Mouse (Mus musculus) thymus, adult 2 months (tissue): ENCODE measurements around the gene Plxna1. TPM values are rescaled to one million over a fixed set of nuclear protein-coding genes. Genes with fewer than 3 reads are reported as not detected.

Experiments
- DNase-seq: peaks from one replicate; pipeline ENCODE4 v3.0.0; 2021
- H3K27ac ChIP-seq: fragments of 200-500 bp; 2 replicates; pipeline ENCODE4 v1.5.1; 2012; ENCODE audit warnings: low read length, control low read depth; ENCODE audit not compliant: control insufficient read depth, insufficient read depth
- H3K27me3 ChIP-seq: fragments of 200-500 bp; 2 replicates; pipeline ENCODE4 v1.6.1; 2012; ENCODE audit warnings: mild to moderate bottlenecking, low read length, moderate library complexity, mixed read lengths; ENCODE audit not compliant: control insufficient read depth, insufficient read depth
- H3K36me3 ChIP-seq: fragments of 200-500 bp; 2 replicates; pipeline ENCODE4 v1.6.1; 2012; ENCODE audit warnings: mild to moderate bottlenecking, low read length, moderate library complexity; ENCODE audit not compliant: control insufficient read depth, insufficient read depth
- H3K4me1 ChIP-seq: fragments of 200-500 bp; replicated peaks from 2 replicates; pipeline ENCODE4 v1.6.1; 2012; ENCODE audit warnings: low read length; ENCODE audit not compliant: control insufficient read depth, insufficient read depth
- H3K4me3 ChIP-seq: fragments of 200-500 bp; 2 replicates; pipeline ENCODE4 v1.5.1; 2012; ENCODE audit warnings: mild to moderate bottlenecking, low read length, control low read depth, moderate library complexity; ENCODE audit not compliant: control insufficient read depth, insufficient read depth
- CTCF ChIP-seq: fragments of 200-500 bp; IDR thresholded peaks from 2 replicates; pipeline ENCODE4 v1.5.1; 2012; ENCODE audit warnings: mild to moderate bottlenecking, control low read depth, low read length, moderate library complexity, borderline replicate concordance; ENCODE audit not compliant: control insufficient read depth, poor library complexity, insufficient read depth; ENCODE audit errors: extremely low read depth
- POLR2A ChIP-seq: fragments of 200-500 bp; IDR thresholded peaks from 2 replicates; pipeline ENCODE4 v1.6.1; 2012; ENCODE audit warnings: mild to moderate bottlenecking, low read length, control low read depth, moderate library complexity; ENCODE audit not compliant: control insufficient read depth, poor library complexity, insufficient read depth; ENCODE audit errors: extremely low read depth
- WGBS: fragments of 180-500 bp; shearing (Covaris S2); methylation state at CpG from one replicate; pipeline ENCODE4 v1.1.7; 2018; 5-methylcytosine and 5-hydroxymethylcytosine counted together
- polyA plus RNA-seq: library from polyadenylated mRNA; depleted of rRNA; stranded (reverse); fragments of >200 nt; gene quantifications from 2 replicates; pipeline ENCODE4 v1.2.3, GENCODE M21; 2012

The Plxna1 gene
- polyA plus RNA-seq, 1 experiment = 51.5 TPM

DNA sequence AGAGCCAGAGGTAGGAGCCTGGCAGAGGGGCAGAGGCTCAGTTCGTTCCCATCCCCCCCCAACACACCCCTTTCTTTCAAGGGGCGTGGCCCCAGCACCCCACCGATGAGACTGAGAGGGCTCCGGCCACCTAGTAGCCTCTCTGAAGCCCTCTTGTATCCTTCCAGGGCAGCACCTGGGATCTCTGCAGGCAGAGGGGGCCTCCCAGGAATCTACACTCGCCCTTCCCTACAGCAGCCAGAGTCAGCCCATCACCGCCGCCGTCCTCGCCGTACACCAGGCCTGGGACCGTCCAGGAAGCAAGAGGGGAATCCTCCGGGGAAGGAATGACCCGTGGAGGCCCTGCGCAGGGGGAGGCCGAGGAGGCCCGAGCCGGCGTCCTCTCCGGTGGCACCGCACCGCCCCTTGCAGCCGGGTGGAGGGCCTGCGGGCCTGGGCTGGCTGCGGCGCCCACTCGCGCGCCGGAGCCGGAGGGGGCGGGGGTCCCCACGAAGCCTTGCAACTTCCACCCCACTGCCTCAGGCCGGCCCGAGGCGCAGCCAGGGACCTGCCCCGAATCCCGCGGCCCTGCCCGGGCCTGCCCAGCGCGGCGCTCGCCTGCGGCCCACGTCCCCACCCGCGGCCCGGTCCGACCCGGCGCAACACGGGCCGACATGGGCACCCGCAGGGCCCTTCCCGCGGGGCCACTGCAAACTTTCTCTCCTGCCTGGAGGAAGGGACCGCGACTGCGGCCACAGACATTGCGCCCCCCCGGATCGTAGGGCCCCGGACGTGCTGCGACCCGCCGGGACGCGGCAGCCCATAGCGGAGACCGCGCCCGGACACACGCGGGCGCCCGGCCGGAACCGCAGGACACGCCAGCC, 771 bp downstream of the Plxna1 start:
- peak; percentile 32 for DNase-seq
- 2% methylated on average over 79 of the region's 80 CpGs for WGBS
- H3K4me1 ChIP-seq = peaks cover 19% of the 10 kb centered on the region
- peak overlapping the region; percentile 77 for H3K4me3 ChIP-seq
- TF ChIP-seq POLR2A = no peak
- no peaks in the 10 kb centered on the region; the same call in 1 of the 2 replicates for H3K27me3 ChIP-seq
- no peaks in the 10 kb centered on the region for H3K36me3 ChIP-seq
- no peak overlapping the region for H3K27ac ChIP-seq

GRCm38 (mm10) chr6:89360709-89361417, 1.6 kb downstream of the Plxna1 start:
- DNase-seq = peak; percentile 15
- H3K4me3 ChIP-seq = peak overlapping the region; percentile 77
- peaks cover 19% of the 10 kb centered on the region for H3K4me1 ChIP-seq
- H3K27me3 ChIP-seq = no peaks in the 10 kb centered on the region; the same call in 1 of the 2 replicates
- TF ChIP-seq CTCF = no peak
- WGBS = 80% methylated on average over 8 of the region's 8 CpGs
- no peaks in the 10 kb centered on the region for H3K36me3 ChIP-seq
- no peak overlapping the region for H3K27ac ChIP-seq

- H3K36me3 ChIP-seq = no peaks in the 10 kb centered on the region
- no peaks in the 10 kb centered on the region; the same call in 1 of the 2 replicates for H3K27me3 ChIP-seq
- no peak overlapping the region for H3K27ac ChIP-seq
- H3K4me1 ChIP-seq = peaks cover 19% of the 10 kb centered on the region
- TF ChIP-seq POLR2A = no peak
- TF ChIP-seq CTCF = no peak
- WGBS = 92% methylated on average over 20 of the region's 20 CpGs
- H3K4me3 ChIP-seq = no peak overlapping the region
- no peak for DNase-seq
Observed at GRCm38 (mm10) chr6:89359771-89360708, 2.4 kb downstream of the Plxna1 start.

DNA sequence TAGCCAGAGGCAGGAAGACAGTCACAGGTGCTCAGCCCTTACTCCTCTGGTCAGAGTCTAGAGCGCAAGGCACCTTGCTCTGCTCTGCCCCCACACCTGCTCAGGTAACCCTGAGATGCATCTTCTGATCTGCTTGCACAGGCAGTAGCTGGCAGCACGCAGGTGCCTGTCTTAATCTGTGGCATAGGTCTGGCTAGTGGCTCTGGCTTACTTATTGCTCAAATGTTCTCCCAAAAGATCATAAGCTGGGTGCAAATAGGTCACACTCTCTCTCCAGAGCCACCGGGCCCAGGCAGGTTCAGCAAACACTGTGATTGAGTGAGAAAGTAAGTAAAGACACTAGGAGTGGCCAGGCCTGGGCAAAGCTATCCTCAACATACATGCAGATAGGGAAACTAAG, 3.2 kb downstream of the Plxna1 start:
- Histone ChIP-seq H3K36me3 (no peaks in the 10 kb centered on the region), H3K27ac (no peak overlapping the region), H3K4me3 (no peak overlapping the region), H3K4me1 (peaks cover 19% of the 10 kb centered on the region), H3K27me3 (no peaks in the 10 kb centered on the region; the same call in 1 of the 2 replicates)
- no peak for DNase-seq
- 94% methylated on average over 3 of the region's 3 CpGs for WGBS
- TF ChIP-seq POLR2A (no peak), CTCF (no peak)

- H3K4me1 ChIP-seq = no peaks in the 10 kb centered on the region
- no peak for DNase-seq
Observed at GRCm38 (mm10) chr6:89355661-89356060, 6.8 kb downstream of the Plxna1 start.

DNA sequence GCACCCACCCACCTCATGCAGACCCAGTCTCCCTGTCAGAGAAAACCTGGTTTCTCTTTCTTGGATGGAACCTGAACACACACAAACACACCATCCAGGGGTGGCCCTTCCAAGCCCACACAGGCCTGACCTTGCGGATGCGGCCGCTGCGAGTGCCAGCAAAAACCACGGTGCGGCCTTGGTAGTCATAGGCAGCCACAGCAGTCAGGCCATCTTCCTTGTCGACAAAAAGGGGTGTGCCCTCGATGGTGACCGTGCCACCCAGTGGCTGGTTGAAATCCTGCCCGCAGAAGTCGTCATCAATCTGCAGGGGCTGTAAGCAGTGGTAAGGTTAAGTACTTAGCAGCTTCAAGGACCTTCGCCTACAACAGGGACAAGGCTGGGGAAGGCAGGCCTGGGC, 7.7 kb downstream of the Plxna1 start:
- Histone ChIP-seq H3K36me3 (no peaks in the 10 kb centered on the region), H3K4me3 (no peak overlapping the region), H3K27me3 (no peaks in the 10 kb centered on the region), H3K27ac (no peak overlapping the region), H3K4me1 (no peaks in the 10 kb centered on the region)
- TF ChIP-seq POLR2A = no peak
- no peak for TF ChIP-seq CTCF
- WGBS = 72% methylated on average over 12 of the region's 12 CpGs
- DNase-seq = no peak

More at GRCm38 (mm10) chr6:89355661-89356060, 6.8 kb downstream of the Plxna1 start:
- H3K27me3 ChIP-seq = no peaks in the 10 kb centered on the region
- 86% methylated on average over 7 of the region's 7 CpGs for WGBS
- no peak overlapping the region for H3K27ac ChIP-seq
- no peaks in the 10 kb centered on the region for H3K36me3 ChIP-seq
- TF ChIP-seq CTCF = no peak
- TF ChIP-seq POLR2A = no peak
- no peak overlapping the region for H3K4me3 ChIP-seq
